Mouse (Mus musculus): Measurements from ENCODE around the gene Slc22a19. TPM values are rescaled to one million over a fixed set of nuclear protein-coding genes. Genes with fewer than 3 reads are reported as not detected.

Slc22a19 gene
- polyA plus RNA-seq (2017; shearing (Covaris generic)), result not detected

GRCm38 (mm10) chr19:7711148-7711547 lies at the start of gene Slc22a19:
Slc22a19 (minus strand) TSS chr19:7711310.

Other genes starting within 250 kb of the Slc22a19 start
- 60.5 TPM for gene Rtn3, start 228.0 kb downstream of the Slc22a19 start, polyA plus RNA-seq (2017; shearing (Covaris generic))
- 15.7 TPM for gene Atl3, start 217.3 kb downstream of the Slc22a19 start, polyA plus RNA-seq (2017; shearing (Covaris generic))
- gene Pla2g16, start 153.9 kb downstream of the Slc22a19 start, polyA plus RNA-seq (2017; shearing (Covaris generic)), result 48.2 TPM
- gene Lgals12, start 104.1 kb downstream of the Slc22a19 start, polyA plus RNA-seq (2017; shearing (Covaris generic)), result not detected
- not detected for gene Hrasls5, start 98.8 kb downstream of the Slc22a19 start, polyA plus RNA-seq (2017; shearing (Covaris generic))
- not detected for gene Slc22a26, start 91.4 kb upstream of the Slc22a19 start, polyA plus RNA-seq (2017; shearing (Covaris generic))

Data from effector memory CD4-positive, alpha-beta T cell, adult 7 months (primary cell).